Mouse (Mus musculus) spleen, postnatal 36 days (tissue): ENCODE measurements around the gene Armh3.
"Not testable (repeated sequence)": the region's sequence is repeated elsewhere in the genome, so short reads cannot be mapped to it uniquely, and the experiment has no call there.

Experiments used
- DNase-seq, 2 experiments: peaks; one replicate each; pipeline ENCODE4 v3.0.0; 2022; ENCODE audit warnings: low spot score in 2 of 2, mixed read lengths in 1 of 2

Armh3 gene

DNA sequence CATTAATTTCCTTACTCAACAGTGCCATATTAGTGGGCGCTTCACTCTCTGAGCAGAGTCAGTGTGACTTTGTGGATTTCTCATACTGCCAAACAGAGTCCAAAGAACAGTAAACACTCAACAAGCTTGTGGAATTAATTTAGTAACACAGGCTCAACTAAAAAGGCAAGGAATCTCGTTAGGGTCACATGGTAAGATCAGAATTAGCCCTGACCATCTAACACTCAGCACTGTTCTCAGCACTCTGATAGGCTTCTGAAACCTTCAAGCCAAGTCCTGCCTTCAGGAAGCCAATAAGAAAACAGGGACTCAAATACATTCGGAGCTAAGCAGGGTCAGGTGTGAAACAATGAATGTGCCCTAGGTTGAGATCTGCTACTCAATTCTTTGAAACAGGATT lies 172.1 kb downstream of the Armh3 start:
- DNase-seq: no peak

DNA sequence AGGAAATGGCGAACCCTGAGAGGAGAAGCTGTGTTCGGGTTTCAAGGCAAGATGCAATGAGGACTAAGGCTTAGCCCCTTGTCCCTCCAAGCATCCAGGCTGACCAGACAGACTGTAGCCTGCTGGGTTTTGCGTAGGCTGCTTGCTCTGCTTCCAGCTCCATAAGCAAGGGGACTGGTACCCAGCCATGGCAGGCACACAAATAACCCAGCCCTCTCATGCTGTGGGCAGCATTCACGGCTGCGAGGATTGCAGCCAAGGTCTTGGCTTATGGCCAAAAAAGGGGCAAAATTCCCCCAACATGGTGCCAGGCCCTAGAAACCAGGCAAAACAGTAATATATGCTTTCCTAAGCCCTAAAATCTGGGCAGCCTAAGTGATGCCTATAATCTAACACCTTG lies 176.5 kb downstream of the Armh3 start:
- no peak for DNase-seq

DNA sequence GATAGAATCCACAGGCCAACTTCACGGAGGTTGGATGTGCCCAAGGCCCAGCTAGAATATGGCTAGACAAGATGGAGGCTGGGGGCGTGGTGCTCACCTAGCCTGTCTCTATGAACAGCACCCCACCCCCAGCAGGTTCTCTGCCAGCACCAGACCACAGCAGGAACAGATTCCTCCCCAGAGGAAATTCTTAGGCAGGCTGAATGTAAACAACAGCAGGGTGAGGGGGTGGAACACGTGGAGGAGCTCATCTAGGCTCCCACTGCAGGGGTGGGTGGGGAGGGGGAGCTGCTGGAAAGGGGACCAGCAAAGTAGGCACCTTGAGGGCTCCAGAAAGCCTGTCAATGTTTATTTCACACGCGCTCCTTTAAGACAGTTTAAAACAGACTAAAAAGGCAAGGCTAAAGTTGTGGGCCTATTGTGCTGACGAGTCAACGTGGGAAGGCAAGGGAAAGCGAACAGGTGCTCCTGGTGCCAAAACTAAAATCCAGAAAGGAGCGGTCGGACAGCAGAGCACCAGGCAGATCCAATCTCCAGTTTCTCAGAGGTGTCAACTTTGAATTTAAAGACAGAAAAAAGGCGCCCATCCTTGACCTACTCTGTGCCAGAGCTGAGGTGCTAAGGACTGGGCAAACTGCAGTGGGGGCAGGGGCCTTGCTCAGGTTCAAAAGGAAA lies 180.3 kb downstream of the Armh3 start:
- DNase-seq: no peak

DNA sequence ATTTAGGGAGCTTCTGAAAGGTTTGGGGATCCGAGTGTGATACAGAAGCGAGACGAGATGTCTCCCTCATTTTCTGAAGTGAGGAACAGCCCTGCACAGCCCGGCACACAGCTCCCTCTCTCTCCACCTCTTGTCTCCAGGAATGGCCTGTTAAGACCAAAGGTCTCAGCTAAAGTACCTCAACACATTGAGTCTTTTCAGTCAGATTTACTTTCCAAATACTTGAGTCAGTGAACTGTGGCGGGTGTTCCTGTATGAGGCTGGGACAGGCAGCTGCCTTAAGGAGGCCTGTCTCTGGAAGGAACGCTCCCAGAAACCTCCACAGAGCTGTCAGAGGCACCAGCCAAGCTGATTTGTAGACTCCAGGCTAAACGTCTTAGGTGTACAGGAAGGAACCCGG lies 181.6 kb downstream of the Armh3 start:
- no peak for DNase-seq

DNA sequence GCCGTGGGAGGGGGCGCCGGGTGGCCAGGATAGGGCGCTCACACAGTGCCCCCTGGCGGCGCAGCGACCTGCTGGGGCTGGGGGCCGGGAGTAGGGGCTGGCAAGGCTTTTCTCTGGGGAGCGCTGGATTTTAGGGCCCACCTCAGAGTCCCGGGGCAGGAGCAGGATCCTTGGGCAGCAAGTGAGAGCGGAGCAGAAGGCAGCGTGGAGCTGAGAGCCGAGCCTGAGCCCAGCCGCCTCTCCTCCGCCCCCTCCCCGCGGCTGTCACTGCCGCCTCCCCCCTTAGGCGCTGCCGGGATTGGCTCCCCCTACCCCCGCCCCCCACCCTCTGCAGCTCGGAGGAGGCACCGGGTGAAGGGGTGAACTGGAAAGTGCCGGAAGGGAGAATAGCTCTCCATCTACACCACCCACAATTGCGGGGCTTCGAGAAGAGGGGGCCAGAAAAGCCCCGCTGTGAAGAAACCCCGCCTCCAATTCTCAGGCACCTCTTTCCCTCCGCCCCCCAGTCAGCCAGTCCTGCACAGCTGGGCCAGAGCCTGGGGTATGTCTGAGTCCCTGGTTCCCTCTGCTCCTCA lies 182.4 kb downstream of the Armh3 start, which contains the start of gene Kcnip2:
TSS of gene Kcnip2 (minus strand) at position 231 of the 575 bp plus-strand sequence.
- no peak for DNase-seq

DNA sequence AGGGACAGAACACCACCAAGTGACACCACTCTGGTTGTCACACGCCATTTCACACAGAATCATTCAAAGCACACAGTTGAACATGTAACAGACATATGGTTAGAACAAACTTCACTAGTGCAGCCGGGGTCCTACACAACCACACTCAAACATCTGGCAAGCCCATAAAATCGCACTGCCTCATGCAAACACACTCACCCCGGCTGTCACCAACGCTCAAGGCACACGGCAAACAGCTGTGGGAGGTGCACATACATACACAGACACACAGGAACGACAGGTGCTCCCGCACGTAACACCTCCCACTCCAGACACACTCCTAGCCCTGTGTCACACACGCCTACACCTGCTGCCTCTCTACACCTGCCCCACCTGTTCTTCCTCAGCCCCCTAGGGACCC lies 183.1 kb downstream of the Armh3 start:
- DNase-seq: no peak

DNA sequence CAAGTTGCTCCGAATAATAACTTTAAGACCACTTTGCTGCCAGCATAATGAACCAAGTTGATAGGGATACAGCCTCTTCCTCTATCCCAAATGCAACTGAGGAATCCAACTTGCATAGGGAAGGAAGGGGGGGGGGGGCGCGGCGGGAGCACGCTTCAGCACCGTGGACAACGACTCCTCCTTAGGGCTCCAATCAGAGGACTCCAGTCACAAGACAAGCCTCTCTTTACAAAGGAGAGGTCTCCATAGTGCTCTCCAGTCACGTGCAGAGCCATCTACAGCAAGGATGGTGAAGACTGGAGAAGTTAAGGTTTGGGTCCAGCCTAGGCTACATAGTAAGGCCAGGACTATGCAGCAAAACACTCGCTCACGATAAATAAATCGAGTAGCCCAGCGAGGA lies 184.5 kb downstream of the Armh3 start:
- no peak for DNase-seq

DNA sequence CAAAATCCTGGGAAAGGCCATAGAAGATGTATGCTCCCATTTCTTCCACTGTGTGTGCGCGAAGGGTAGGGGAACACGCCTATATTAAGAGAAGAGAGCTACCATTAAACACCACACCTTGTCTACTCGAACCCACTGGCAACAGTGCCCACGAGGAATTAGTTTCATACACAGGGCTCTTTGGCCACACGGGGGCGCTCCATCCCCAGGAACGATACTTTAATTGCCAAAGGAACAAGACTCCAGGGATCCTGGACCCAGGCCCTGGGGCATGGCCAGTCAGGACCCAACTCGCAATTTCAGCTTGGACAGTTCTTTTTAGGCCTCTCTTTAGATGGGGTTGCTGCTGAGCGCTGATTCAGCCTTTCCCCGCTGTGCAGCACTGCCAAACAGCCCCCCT lies 185.0 kb downstream of the Armh3 start:
- peak; percentile 57 to 66 for DNase-seq

DNA sequence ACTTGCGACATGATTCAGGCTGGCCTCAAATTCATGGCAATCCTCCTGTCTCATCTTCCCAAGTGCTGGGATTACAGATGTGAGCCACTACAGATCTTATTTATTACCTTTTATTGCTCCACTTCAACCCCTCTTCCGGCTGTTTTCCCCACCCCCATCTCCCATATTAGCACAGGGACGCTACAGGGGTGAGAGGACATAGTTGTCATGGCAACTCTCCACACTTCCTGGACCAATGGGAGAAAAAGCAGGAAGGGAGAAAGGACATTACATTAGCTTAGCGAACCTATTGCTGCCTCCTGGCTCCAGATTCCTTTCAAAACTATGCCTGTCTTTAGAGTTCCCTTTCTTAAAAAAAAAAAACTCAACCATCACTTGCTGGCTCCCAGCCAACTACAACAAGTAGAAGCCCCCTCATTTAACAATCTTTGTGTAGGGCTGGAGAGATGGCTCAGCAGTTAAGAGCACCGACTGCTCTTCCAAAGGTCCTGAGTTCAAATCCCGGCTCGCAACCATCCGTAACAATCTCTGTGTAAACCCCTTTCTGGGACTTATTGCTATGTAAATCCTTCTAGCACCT lies 185.5 kb downstream of the Armh3 start:
- no peak for DNase-seq

DNA sequence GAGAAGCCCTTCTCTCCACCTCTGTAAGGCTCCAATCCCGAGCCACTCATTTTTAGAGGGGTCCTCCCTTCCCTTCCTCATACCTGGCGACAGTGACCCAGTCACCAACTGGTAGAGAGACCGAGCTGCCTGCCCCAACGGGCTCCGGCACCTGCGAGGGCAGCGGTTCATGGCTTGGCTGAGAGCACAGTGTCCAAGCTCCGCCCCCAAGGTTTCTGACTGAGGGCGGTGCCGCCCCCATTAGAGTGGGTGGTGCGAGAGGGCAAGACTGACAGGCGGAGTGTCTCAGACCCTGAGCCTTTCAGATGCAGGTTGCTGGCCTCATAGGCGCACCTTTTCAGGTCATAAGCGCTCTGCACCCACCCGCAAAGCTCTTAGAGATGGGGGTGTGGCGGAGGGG lies 186.2 kb downstream of the Armh3 start:
- DNase-seq: peak; percentile 68 to 71

DNA sequence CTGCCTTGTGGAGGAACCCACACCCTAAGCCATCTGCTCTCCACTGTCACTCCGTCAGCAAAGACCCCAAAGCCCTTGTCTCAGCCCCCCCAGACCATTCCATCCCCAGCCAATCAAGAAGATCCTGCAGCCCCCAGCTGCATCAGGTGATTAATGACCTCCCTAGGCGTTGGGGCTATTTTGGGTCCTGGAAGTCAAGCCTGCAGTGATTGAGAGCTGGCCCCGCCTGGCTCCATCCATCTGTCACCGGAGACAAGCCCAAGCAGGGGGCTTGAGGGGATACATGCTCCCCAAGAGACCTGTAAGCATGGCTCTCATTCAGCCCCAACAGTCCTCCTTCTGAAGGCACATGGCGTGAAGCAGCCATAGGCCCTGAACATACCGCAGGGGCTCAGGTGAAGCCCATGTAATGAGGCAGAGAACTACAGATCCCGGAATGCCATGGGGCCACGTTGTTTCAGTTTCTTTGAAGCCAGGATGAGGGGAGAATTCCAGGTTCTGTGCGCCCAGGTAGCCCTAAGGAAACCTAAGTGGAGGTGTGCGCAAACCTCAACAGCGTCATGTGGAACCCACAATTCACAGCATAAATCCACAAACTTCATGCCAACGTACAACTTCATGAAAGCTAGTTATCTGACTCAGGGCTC lies 187.1 kb downstream of the Armh3 start:
- DNase-seq: no peak

DNA sequence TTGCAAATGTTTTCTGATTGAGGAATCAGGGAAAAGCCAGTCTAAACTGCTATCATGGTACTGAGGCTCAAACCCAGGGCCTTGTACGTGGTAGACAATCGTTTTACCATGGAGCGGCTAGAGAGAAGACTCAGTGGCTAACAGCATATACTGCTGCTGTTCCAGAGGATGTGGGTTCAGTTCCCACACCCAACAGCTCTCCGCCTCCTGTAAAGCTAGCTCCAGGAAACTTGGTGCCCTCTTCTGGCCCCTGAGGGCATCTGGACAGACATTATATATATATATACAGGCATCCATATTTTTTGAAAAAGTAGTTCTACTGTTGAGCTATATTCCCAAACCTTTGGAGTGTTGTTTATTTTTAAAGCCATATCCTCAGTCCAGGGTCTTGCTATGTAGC lies 190.6 kb downstream of the Armh3 start:
- no peak for DNase-seq

DNA sequence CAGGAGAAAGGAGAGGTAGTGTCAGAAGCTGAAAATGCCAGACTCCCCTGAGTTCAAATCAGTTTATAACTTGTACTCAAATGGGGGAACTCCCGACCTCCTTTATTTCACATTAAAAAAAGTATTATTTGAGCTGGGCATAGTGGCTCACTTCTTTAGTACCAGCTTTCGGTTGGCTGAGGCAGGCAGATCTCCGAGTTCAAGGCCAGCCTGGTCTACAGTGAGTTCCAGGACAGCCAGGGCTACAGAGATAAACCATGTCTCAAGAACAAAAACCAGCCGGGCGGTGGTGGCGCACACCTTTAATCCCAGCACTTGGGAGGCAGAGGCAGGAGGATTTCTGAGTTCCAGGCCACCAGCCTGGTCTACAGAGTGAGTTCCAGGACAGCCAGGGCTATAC lies 192.5 kb downstream of the Armh3 start:
- not testable (repeated sequence) for DNase-seq

DNA sequence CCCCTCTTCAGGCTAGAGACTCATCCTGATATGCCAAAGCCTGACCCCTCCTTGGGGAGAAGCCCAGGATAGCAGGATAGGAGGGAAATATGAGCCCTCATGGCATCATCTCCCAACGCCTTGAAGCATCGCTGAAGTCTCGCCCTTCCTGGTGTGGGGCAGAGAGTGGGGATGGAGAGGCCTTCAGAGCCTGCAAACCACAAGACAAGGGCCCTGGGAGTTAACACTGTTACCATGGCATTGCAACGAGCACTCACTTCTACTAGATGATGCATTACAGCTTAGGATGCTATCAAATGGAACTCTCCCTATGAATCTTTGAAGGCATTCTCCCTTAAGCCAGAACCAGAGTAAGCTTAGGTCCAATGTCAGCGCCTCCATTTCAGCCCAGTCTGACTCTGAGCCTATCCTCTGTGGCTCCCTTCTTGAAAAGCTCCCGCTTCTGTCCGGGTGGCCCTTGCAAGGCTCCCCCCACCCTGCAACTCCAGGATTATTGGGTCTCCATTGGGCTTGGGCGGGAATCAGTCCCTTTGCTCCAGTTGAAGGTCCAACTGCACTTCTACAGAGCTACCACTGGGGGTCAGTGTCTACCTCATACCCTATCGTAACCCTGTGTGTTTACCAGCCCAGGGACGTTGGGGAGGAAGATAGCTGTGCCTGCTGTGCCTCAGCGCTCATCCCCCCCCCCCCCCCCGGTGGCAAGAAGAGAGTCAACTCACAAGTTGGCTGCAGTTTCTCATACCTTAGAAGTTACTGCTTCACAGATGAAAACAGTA lies 193.5 kb downstream of the Armh3 start:
- DNase-seq: peak; percentile 38 to 42

DNA sequence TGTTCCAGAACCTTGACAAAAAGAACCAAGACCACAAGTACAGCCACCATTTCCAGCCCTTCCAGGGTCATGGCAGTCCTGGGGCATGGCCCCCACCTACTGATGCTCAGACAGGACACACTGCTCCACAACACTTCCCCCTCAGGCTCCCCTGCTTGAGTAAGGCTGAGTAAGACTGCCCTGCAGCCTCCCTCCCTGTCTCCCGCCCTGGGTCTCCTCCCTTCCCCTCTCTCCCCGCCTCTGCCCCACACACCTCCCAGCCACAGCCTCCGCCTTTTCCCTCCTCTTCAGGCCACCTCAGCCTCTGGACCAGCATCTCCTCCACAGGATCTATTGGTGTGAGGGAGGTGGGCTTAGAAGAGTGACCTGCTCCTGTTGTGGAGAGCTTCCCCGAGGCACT lies 194.9 kb downstream of the Armh3 start:
- no peak for DNase-seq

DNA sequence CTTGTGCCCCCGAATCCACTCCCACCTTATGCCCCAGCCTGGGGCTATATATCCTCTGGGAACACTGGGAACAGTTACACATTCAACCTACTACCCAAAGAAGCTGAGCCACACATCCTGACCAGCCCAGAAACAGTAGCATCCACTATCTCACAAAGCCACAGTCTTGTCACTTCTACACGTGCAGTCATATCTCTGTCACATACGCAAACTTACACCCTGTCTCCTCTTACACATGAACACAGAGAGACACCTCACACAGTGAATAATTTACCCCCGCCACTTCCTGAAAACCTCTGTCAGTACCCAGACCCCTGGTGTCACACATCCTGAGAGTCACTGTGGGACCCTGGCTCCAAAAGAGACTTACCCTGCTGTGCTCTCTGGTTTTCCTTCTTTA lies 195.6 kb downstream of the Armh3 start:
- DNase-seq: no peak

DNA sequence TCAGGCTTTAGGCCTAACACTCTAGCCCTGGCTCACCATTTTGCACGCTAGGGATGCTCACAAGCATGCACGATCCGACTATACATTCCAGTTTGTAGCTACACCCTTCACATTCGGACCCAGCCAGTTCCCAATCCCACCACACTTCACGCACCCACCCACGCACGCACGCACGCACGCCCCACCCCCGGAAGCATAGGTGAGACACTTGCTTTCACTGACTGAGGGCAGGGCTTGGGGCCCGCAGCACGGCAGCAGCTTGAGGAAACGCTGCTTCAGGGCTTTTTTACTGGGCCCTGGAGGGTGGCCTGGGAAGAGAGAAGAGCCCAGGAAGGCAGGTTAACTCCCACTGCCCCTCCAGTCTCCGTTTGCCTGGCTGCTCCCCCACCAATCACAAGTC lies 201.4 kb downstream of the Armh3 start:
- no peak for DNase-seq

DNA sequence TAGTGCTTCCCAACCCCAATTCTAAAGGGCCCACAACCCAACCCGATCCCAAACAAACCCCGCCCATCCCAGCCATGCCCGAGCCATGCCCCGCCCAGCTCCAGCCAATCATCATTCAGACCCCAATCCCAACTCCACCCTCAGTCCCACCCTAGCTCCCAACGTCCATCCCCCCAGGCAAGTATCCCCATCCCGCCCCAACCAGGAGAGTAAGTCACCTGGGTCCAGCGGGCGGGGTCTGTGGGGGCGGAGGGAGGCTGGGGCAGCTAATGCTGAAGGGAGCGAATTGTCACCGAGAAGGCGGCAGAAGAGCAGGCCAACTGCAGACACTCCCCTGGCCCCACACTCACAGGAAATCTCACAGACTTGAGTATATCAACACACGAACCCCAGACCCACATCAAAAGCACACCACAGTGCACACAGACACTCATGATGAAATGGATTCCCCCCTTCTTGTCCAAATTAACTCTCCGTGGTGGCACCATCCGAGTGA lies 202.2 kb downstream of the Armh3 start:
- DNase-seq: peak; percentile 47 to 48

DNA sequence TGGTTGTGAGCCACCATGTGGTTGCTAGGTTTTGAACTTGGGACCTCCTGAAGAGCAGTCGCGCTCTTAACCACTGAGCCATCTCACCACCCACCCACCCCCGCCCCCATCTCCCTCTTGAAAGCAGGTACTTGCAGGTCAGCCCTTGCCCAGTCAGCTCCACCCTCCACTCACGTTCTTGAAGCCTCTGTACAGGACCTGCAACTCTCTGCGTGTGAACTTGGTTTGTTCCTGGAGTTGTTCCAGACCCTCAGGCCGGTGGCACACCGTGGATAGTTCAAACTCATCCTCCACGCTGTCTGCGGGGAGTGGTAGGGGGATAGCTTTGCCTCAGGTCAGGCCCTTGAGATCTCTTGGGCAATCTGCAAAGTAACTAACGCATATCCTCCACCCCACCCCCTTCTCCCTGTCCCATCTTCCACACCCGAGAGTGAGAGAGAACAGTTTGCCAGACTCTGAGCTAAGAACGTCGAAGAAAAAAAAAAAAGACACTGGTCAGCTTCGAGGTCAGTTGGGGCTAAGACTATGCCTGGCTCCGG lies 202.8 kb downstream of the Armh3 start:
- DNase-seq: no peak

DNA sequence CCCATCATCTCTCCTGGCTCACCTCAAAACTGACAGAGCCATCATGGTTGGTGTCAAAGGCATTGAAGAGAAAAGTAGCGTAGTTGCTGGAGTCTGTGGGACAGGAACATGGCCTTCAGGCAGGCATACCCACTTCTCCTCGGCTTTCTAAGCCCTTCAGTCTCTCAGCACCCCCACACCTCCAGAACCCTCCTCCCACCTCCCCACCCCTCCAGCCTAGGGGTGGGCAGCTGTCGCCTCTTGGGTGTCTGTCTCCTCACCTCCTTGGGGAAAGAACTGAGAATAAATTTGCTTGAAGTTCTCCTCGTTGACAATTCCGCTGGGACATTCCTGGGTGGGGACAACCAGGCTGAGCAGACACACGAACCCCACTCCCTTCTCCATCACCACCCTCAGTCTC lies 203.6 kb downstream of the Armh3 start:
- no peak for DNase-seq

DNA sequence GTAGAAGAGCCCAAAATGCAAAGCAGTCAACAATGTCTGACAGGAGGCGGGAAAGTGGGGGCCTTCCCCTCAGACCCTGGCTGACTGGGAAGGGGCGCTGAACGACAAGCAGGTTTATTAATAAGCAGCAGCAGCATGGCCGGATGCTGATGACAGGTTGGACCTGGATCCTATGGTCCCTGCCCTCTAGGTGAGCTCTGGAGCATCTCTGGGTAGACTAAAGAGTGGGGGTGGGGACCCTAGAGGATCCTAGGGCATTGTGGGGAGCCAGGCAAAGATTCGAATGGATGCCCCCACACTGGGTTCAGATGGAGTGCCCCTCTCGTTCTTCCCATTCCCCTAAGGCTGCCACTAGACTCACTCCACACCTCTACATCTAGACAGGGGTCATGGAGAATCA lies 205.9 kb downstream of the Armh3 start:
- no peak for DNase-seq
